Mouse (Mus musculus) CD4-positive, CD25-positive, alpha-beta regulatory T cell, adult 2 months (primary cell): Measurements from ENCODE around the gene Fip1l1.

Experiments used
- DNase-seq: peaks from one replicate; pipeline ENCODE4 v3.0.0-alpha.2; 2012; ENCODE audit warnings: low read depth, low spot score

The Fip1l1 gene

GRCm38 (mm10) chr5:74535240-74536021 lies at the start of gene Fip1l1:
TSS of gene Fip1l1 (plus strand) at chr5:74535449.
- peak; percentile 98 for DNase-seq

GRCm38 (mm10) chr5:74492705-74493104 lies 42.5 kb upstream of the Fip1l1 start:
- no peak for DNase-seq

- no peak for DNase-seq
These were observed 23.6 kb upstream of the Fip1l1 start for GRCm38 (mm10) chr5:74511686-74512085.

- no peak for DNase-seq
These were observed 8.2 kb upstream of the Fip1l1 start for GRCm38 (mm10) chr5:74527025-74527424.

- peak; percentile 10 for DNase-seq
These were observed 4.5 kb upstream of the Fip1l1 start for GRCm38 (mm10) chr5:74530785-74531184.

- DNase-seq: peak; percentile 98
These were observed 3.5 kb upstream of the Fip1l1 start, which contains the start of gene Scfd2 for GRCm38 (mm10) chr5:74531630-74532280. TSS of gene Scfd2 (minus strand) at chr5:74531759.

- peak; percentile 23 for DNase-seq
These were observed 1.1 kb downstream of the Fip1l1 start for GRCm38 (mm10) chr5:74536180-74536947.

DNA sequence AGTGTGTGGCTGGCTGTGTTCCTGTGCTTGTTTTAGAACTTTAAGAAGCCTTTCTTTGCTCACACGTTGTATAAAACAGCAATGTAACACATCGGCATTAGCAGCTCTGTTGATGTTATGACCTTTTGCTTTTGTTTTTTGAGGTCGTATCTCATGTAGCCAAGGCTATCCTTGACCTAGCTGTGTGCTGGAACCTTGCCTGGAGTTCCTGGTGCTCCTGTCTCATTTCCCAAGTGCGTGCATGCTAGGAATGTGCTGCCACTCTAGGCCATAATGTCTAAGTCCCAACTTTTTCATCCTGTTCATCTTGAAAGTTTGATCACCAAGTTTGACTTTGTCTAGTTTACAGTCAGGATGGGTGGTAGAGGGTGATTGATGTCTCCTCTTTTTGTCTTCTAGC lies 10.4 kb downstream of the Fip1l1 start:
- DNase-seq: no peak

DNA sequence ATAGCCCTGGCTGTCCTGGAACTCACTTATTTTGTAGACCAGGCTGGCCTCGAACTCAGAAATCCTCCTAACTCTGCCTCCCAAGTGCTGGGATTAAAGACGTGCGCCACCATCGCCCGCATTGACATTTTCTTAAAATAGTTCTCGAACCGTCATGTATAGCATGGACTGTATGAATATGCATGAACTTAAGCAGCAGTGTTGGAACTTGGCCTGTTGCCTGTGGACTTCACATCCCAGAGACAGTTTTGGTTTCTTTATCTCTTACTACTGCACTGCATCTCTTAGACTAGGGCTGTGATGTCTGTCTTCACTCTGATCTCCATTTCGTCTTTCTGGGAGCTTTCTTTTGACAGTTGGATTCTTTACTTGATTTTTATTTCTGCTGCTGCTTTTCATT lies 14.3 kb downstream of the Fip1l1 start:
- no peak for DNase-seq

DNA sequence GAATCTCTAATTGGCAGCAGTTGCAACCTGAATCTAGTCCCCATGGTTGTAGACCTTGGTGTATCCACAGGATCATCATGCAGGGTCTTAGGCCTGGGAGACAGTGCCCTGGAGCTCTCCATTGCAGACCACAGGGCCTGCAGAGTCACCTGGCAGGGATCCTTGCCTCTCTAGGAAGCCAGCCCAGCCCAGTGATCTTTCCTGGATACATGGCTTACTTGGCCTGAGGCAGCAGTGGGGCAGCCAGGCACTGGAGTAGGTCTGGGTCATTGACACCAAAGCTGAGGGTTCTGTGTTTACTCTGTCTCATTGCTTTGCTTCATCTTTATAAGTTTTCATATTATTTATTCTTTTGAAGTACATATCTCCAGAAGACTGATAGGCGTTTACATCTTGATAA lies 25.9 kb downstream of the Fip1l1 start:
- no peak for DNase-seq

- DNase-seq: no peak
These were observed 36.5 kb downstream of the Fip1l1 start for GRCm38 (mm10) chr5:74571767-74572166.

- no peak for DNase-seq
These were observed 53.9 kb downstream of the Fip1l1 start for GRCm38 (mm10) chr5:74589133-74589532.

GRCm38 (mm10) chr5:74591413-74591812 lies 56.2 kb downstream of the Fip1l1 start:
- DNase-seq: no peak

GRCm38 (mm10) chr5:74593147-74593546 lies 57.9 kb downstream of the Fip1l1 start:
- no peak for DNase-seq

- DNase-seq: no peak
These were observed 64.8 kb downstream of the Fip1l1 start for GRCm38 (mm10) chr5:74600010-74600409.

DNA sequence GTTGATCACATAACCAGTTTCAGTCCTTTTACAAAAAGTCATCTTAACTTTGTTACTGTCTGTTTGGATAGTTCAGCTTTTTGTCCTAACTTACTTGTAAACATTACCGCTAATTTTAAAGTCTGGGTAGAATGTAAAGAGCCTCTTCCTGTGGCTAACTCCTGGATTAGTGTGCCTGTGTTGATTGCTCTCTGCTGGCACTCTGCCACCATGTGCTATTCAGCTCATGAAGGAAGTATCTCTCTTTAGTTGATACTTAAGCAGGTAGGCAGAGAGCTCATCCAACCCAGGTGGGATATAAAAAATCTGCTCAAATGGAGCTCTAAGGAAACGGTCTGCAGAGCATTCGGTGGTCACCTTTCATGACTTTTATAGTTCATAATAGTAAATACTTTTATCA lies 65.9 kb downstream of the Fip1l1 start:
- no peak for DNase-seq

GRCm38 (mm10) chr5:74601965-74602364 lies 66.7 kb downstream of the Fip1l1 start:
- no peak for DNase-seq

DNA sequence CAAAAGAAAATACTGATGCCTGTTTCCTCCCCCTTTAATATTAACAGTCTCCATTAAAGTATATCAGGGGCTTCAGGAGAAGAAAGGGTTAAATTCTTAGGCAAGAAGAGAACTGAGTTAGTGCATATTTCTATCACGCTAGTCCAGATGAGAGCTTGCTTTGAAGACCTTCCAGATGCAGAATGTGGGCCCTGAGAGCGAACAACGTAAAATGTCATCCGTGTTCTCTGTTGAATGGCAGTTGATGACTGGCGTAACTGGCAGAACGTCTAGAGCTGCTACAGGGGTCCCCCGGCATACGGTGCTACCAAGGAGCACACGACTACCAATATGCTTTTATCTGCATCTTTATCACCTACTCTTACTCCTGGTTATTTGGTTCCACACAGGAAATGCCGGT lies 67.1 kb downstream of the Fip1l1 start:
- DNase-seq: no peak

GRCm38 (mm10) chr5:74603306-74603705 lies 68.1 kb downstream of the Fip1l1 start:
- no peak for DNase-seq

- no peak for DNase-seq
These were observed 71.0 kb downstream of the Fip1l1 start for GRCm38 (mm10) chr5:74606213-74606612.

GRCm38 (mm10) chr5:74610511-74610910 lies 75.3 kb downstream of the Fip1l1 start:
- no peak for DNase-seq

DNA sequence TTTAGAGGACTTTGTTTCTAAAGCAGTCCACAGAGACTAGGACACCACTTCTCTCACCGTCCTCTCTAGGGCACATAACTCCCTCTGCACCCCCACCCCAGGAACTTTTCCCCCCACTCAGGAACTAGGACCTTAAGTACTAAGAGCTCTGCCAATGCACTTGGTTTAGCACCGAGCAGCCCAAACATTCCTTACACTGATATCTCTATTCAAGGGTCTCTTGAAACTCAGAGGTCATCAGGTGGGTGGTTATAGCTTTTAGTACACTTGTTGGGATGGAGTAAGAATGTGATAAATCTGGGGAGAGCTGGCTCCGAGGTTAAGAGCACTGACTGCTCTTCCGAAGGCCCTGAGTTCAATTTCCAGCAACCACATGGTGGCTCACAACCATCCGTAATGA lies 77.5 kb downstream of the Fip1l1 start:
- DNase-seq: no peak
